Comparison of ENCODE assay signal across 15 mouse cellular contexts in the genomic region with DNA sequence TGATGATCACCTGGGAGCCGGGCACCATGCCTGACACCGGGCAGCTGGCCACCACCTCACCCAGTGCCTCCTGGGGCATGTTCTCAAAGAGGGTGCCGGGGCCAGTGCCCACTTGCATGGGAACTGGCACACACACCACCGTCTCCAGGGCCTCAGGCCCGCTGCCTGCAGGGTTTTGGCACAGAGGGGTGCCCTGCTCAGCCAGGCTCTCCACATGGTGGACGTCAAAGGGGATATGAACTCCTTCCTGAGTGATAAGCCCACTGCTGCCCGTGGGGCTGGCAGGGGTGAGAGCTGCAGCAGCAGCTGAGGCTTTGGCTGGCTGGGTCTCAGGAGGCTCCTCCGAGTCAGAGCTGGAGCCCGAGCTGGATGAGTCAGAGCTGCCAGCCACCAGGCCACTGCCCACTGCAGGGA. TPM values are rescaled to one million over a fixed set of nuclear protein-coding genes. Genes with fewer than 3 reads are reported as not detected.
DNase-seq lines count a peak whose midpoint lies in the region; ATAC-seq and TF ChIP-seq lines count a peak whose summit lies in the region.
"Had no signal": no experiment of that assay in that cellular context is flagged by ENCODE, and none has a peak within 500 bp of the region (broad histone marks: within the 10 kb centered on the region; RNA-seq: fewer than 3 reads in every experiment).

No protein-coding gene starts in this region.

- no peak overlapping the region for H3K27ac ChIP-seq in midbrain, postnatal 0 days (ENCODE audit: low read depth, low read length)
- no peak overlapping the region for H3K27ac ChIP-seq in midbrain, embryonic 10.5 days (replicated peaks)
- H3K27ac ChIP-seq: neural tube, embryonic 13.5 days had no signal

- H3K36me3 ChIP-seq in midbrain, postnatal 0 days (ENCODE audit: insufficient read depth, low read length): peaks cover 32% of the 10 kb centered on the region
- H3K36me3 ChIP-seq in midbrain, embryonic 10.5 days: peaks cover 71% of the 10 kb centered on the region

- peak; percentile 64 for DNase-seq in adrenal gland, postnatal 14 days
- DNase-seq in adrenal gland, adult 8-10 months: no peak
- DNase-seq in midbrain, postnatal 0 days (ENCODE audit: low spot score): peak; percentile 54
- no peak for DNase-seq in midbrain, embryonic 10.5 days (ENCODE audit: low spot score)
- DNase-seq in cerebellum, postnatal 14 days: peak; percentile 64 to 74
- DNase-seq in right cerebral cortex, postnatal 4 days: peak; percentile 34
- DNase-seq in urinary bladder, postnatal 36 days (ENCODE audit: low spot score in 2 of 2): no peak
- no peak for DNase-seq in B cell, adult 2 months
- DNase-seq: spleen, adult 18-20 months; thymus, adult 2 months had no signal

- no peak overlapping the region for H3K4me3 ChIP-seq in midbrain, postnatal 0 days (ENCODE audit: low read depth, low read length)
- no peak overlapping the region for H3K4me3 ChIP-seq in midbrain, embryonic 10.5 days
- H3K4me3 ChIP-seq: megakaryocyte, embryonic 14.5 days; neural tube, embryonic 13.5 days had no signal

- no peak overlapping the region for H3K9ac ChIP-seq in midbrain, postnatal 0 days (replicated peaks; ENCODE audit: low read length, poor library complexity, severe bottlenecking)
- H3K9ac ChIP-seq: neural tube, embryonic 13.5 days had no signal

- no peak for ATAC-seq in midbrain, postnatal 0 days (ENCODE audit: low FRiP score)

- WGBS in midbrain, postnatal 0 days: 75% methylated on average over 9 of the region's 9 CpGs
- 92% methylated on average over 9 of the region's 9 CpGs for WGBS in midbrain, embryonic 10.5 days

- TF ChIP-seq CTCF in midbrain, postnatal 0 days (IDR thresholded peaks at IDR 0.05): no peak

- H3K4me2 ChIP-seq in midbrain, postnatal 0 days (ENCODE audit: low read depth, low read length, poor library complexity, severe bottlenecking): no peak overlapping the region
- H3K4me2 ChIP-seq: neural tube, embryonic 13.5 days had no signal

- no peaks in the 10 kb centered on the region for H3K9me3 ChIP-seq in midbrain, postnatal 0 days (ENCODE audit: low read length)
- no peaks in the 10 kb centered on the region for H3K9me3 ChIP-seq in midbrain, embryonic 10.5 days (replicated peaks)
- H3K9me3 ChIP-seq: megakaryocyte, embryonic 14.5 days; neural tube, embryonic 13.5 days had no signal

- H3K27me3 ChIP-seq in midbrain, postnatal 0 days (ENCODE audit: insufficient read depth, low read length): no peaks in the 10 kb centered on the region
- peaks cover 41% of the 10 kb centered on the region for H3K27me3 ChIP-seq in midbrain, embryonic 10.5 days (ENCODE audit: low read depth, poor library complexity, severe bottlenecking)

- H3K4me1 ChIP-seq in midbrain, postnatal 0 days (ENCODE audit: insufficient read depth, low read length): no peaks in the 10 kb centered on the region; the same call in 1 of the 2 replicates
- peaks cover 13% of the 10 kb centered on the region for H3K4me1 ChIP-seq in midbrain, embryonic 10.5 days

RNA-seq across cellular contexts. Expression of a gene that starts 6.2 kb away (rescaled TPM):
- total RNA-seq in adrenal gland, postnatal 14 days (2021): 2.4 and 3.0 TPM in 2 replicates
- 1 to 10 TPM; 1.8 to 4.6 (median 2.9) TPM for total RNA-seq in adrenal gland, adult 8-10 months (2022)
- total RNA-seq in midbrain, postnatal 0 days (2014; rRNA removed): 215 and 239 TPM in 2 replicates
- polyA plus RNA-seq in midbrain, postnatal 0 days (2015; fragmentation: Nextera tagmentation; extraction: Ambion mirVana): 75.2 and 78.7 TPM in 2 replicates
- polyA plus RNA-seq in midbrain, embryonic 10.5 days (2016; fragmentation: Nextera tagmentation; extraction: Ambion mirVana): 16.7 and 26.8 TPM in 2 replicates

RNA-seq across cellular contexts. Expression of a gene that starts 13.0 kb away (rescaled TPM):
- not detected in 2 replicates for total RNA-seq in adrenal gland, postnatal 14 days (2021)
- under 1 TPM in 1 of 4 experiments, not detected in 3; 0.73 TPM for total RNA-seq in adrenal gland, adult 8-10 months (2022)
- total RNA-seq in midbrain, postnatal 0 days (2014; rRNA removed): 4.1 TPM in 1 of 2 replicates, not detected in the other
- polyA plus RNA-seq in midbrain, postnatal 0 days (2015; fragmentation: Nextera tagmentation; extraction: Ambion mirVana): 0.25 and 0.36 TPM in 2 replicates
- polyA plus RNA-seq in midbrain, embryonic 10.5 days (2016; fragmentation: Nextera tagmentation; extraction: Ambion mirVana): not detected in 2 replicates
- polyA plus RNA-seq: intestine, embryonic 14.5 days; large intestine, adult 2 months; liver, embryonic 16.5 days; neural tube, embryonic 13.5 days; thymus, adult 2 months had no signal

RNA-seq across cellular contexts. Expression of a gene that starts 13.2 kb away (rescaled TPM):
- 9.1 and 10.1 TPM in 2 replicates for total RNA-seq in adrenal gland, postnatal 14 days (2021)
- 10 to 100 TPM in 3 of 4 experiments, 1 to 10 TPM in 1; 6.9 to 15.6 (median 12.3) TPM for total RNA-seq in adrenal gland, adult 8-10 months (2022)
- total RNA-seq in midbrain, postnatal 0 days (2014; rRNA removed): 30.0 and 33.1 TPM in 2 replicates
- polyA plus RNA-seq in midbrain, postnatal 0 days (2015; fragmentation: Nextera tagmentation; extraction: Ambion mirVana): 14.2 and 15.1 TPM in 2 replicates
- 11.7 and 12.6 TPM in 2 replicates for polyA plus RNA-seq in midbrain, embryonic 10.5 days (2016; fragmentation: Nextera tagmentation; extraction: Ambion mirVana)

RNA-seq across cellular contexts. Expression of a gene that starts 27.2 kb away (rescaled TPM):
- 74.9 and 80.6 TPM in 2 replicates for total RNA-seq in adrenal gland, postnatal 14 days (2021)
- total RNA-seq in adrenal gland, adult 8-10 months (2022): 10 to 100 TPM; 41.2 to 50.4 (median 48.9) TPM
- 49.6 and 56.3 TPM in 2 replicates for total RNA-seq in midbrain, postnatal 0 days (2014; rRNA removed)
- polyA plus RNA-seq in midbrain, postnatal 0 days (2015; fragmentation: Nextera tagmentation; extraction: Ambion mirVana): 55.0 and 57.2 TPM in 2 replicates
- 41.1 and 44.1 TPM in 2 replicates for polyA plus RNA-seq in midbrain, embryonic 10.5 days (2016; fragmentation: Nextera tagmentation; extraction: Ambion mirVana)

RNA-seq across cellular contexts. Expression of a gene that starts 41.0 kb away (rescaled TPM):
- 0.56 and 7.1 TPM in 2 replicates for total RNA-seq in adrenal gland, postnatal 14 days (2021)
- total RNA-seq in adrenal gland, adult 8-10 months (2022): 1 to 10 TPM in 3 of 4 experiments, under 1 TPM in 1; 0.89 to 2.8 (median 1.2) TPM
- total RNA-seq in midbrain, postnatal 0 days (2014; rRNA removed): 1.2 and 1.3 TPM in 2 replicates
- polyA plus RNA-seq in midbrain, postnatal 0 days (2015; fragmentation: Nextera tagmentation; extraction: Ambion mirVana): 0.77 and 0.92 TPM in 2 replicates
- 1.0 and 3.0 TPM in 2 replicates for polyA plus RNA-seq in midbrain, embryonic 10.5 days (2016; fragmentation: Nextera tagmentation; extraction: Ambion mirVana)

Comparison
In these comparisons a context has a peak if more than half of its experiments do, and no peak if none do; other contexts are left out.
1. DNase-seq: peak in adrenal gland, postnatal 14 days (single experiment), midbrain, postnatal 0 days (single experiment), cerebellum, postnatal 14 days (2 of 2) and right cerebral cortex, postnatal 4 days (single experiment); none in adrenal gland, adult 8-10 months (single experiment), midbrain, embryonic 10.5 days (single experiment), urinary bladder, postnatal 36 days (0 of 2) and B cell, adult 2 months (0 of 2).
2. RNA of a gene that starts 6.2 kb away (total RNA-seq): 215 to 239 TPM in midbrain, postnatal 0 days; 1.8 to 4.6 TPM in adrenal gland, adult 8-10 months and 2.4 to 3.0 TPM in adrenal gland, postnatal 14 days; every median in the first group is over 10 times any median in the second.